Mouse (Mus musculus): Measurements from ENCODE around the gene Zfp64. TPM values are rescaled to one million over a fixed set of nuclear protein-coding genes. Genes with fewer than 3 reads are reported as not detected.

The Zfp64 gene
- polyA plus RNA-seq, 1 experiment from 2014 or later: 12.0 TPM

GRCm38 (mm10) chr2:168970131-168970530 lies 14.7 kb upstream of the Zfp64 start:
- 84% methylated on average over 20 of the region's 20 CpGs for WGBS (ENCODE audit: insufficient replicate concordance)
- Histone ChIP-seq H3K4me1 (replicated peaks) (no peaks in the 10 kb centered on the region), H3K4me3 (replicated peaks) (no peak overlapping the region), H3K27ac (no peak overlapping the region), H3K9me3 (replicated peaks) (no peaks in the 10 kb centered on the region), H3K4me2 (no peak overlapping the region), H3K27me3 (no peaks in the 10 kb centered on the region), H3K36me3 (no peaks in the 10 kb centered on the region), H3K9ac (no peak overlapping the region)
- ATAC-seq (ENCODE audit: low read depth) (no peak), DNase-seq (no peak)

GRCm38 (mm10) chr2:168968136-168968925 lies 12.9 kb upstream of the Zfp64 start:
- no peak for ATAC-seq (ENCODE audit: low read depth)
- WGBS (ENCODE audit: insufficient replicate concordance): 74% methylated on average over 12 of the region's 12 CpGs
- Histone ChIP-seq H3K36me3 (no peaks in the 10 kb centered on the region), H3K9me3 (replicated peaks) (no peaks in the 10 kb centered on the region), H3K9ac (no peak overlapping the region), H3K27ac (no peak overlapping the region), H3K4me2 (no peak overlapping the region), H3K27me3 (no peaks in the 10 kb centered on the region), H3K4me1 (replicated peaks) (no peaks in the 10 kb centered on the region), H3K4me3 (replicated peaks) (no peak overlapping the region)
- DNase-seq: no peak

DNA sequence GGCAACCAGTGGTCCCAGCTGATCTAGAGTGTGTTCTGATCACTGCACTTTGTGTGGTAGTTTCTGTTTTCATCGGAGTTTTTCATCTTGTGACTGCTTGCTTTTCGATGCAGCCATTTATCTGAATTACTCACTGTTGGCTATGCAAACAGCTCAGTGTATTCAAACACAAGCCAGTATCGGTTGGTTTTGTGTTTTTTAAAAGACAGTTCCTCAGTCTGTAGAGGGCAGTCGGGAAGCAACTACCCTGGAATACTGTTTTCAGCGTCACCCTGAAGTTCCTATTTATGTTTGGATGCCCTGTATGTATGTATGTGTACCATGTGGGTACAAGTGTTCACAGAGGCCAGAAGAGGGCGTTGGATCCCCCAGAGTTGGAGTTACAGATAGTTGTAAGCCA lies 11.1 kb upstream of the Zfp64 start:
- ATAC-seq (ENCODE audit: low read depth): no peak
- 63% methylated on average over 6 of the region's 6 CpGs for WGBS (ENCODE audit: insufficient replicate concordance)

DNA sequence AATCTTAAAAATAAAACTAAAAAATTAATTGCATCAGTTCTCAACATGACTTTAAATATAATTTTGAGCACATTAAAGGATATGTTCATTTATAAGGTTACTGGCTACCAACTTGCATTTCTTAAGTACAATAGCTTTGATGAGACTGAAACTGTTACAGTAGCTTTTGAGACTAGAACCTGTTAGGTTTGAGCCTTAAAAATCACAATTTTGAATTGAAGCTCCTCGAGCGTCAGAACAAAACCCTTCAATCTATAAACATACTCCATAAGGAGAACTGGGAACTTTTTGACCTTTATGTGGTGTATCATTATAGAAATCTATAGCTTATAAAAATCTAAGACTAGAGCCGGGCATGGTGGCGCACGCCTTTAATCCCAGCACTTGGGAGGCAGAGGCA lies 9.5 kb upstream of the Zfp64 start:
- WGBS (ENCODE audit: insufficient replicate concordance): 75% methylated on average over 5 of the region's 5 CpGs
- no peaks in the 10 kb centered on the region for H3K4me1 ChIP-seq (replicated peaks)
- no peaks in the 10 kb centered on the region for H3K9me3 ChIP-seq (replicated peaks)
- H3K27me3 ChIP-seq: no peaks in the 10 kb centered on the region
- no peak overlapping the region for H3K9ac ChIP-seq
- H3K4me2 ChIP-seq: no peak overlapping the region
- no peak for ATAC-seq (ENCODE audit: low read depth)
- DNase-seq: no peak
- no peaks in the 10 kb centered on the region for H3K36me3 ChIP-seq
- no peak overlapping the region for H3K4me3 ChIP-seq (replicated peaks)
- no peak overlapping the region for H3K27ac ChIP-seq

More for the DNA sequence above, 11.1 kb upstream of the Zfp64 start:
- H3K4me2 ChIP-seq: no peak overlapping the region
- no peak overlapping the region for H3K4me3 ChIP-seq (replicated peaks)
- H3K4me1 ChIP-seq (replicated peaks): no peaks in the 10 kb centered on the region
- DNase-seq: no peak
- no peak overlapping the region for H3K27ac ChIP-seq
- H3K9me3 ChIP-seq (replicated peaks): no peaks in the 10 kb centered on the region
- H3K36me3 ChIP-seq: no peaks in the 10 kb centered on the region
- H3K9ac ChIP-seq: no peak overlapping the region
- no peaks in the 10 kb centered on the region for H3K27me3 ChIP-seq

DNA sequence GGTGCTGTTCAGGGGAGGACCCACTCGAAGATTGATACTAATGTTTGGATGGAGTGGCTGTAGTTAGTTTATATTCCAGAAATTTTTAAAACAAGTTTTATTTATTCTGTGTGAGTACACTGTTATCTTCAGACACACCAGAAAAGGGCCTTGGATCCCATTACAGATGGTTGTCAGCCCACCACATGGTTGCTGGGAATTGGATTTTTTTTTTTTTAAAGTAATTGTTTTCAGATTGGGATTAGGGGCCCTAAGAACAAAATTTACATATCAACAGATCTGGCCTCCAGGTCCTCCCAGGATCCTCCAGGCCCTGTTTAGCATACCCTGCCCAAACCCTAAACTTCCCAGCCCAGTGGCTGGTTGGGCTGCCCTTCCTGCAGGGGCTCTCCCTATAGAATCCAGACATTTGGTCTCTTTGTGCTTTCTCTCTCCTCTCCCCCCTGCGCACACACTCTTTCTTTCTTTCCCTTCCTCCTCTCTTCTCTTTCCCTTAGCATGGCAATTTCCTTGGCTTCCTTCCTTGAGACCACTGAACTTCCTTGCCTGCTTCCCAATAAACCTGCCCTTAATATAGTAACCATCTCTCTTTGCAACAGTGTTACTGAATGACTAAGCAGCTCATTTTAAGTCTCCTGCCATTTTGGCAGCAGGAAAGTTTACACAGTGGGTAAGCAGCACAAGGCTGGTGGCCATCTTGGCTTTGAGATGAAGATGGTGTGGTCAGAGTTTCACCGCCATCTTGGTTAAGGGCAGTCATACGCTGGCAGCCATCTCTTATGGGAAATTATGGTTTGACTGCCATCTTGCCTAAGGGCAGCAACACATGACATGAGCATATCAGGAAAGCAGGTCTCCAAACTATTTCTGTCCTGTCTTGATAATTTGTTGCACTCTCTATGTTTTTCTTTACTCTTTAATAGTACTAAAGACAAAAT lies 6.6 kb upstream of the Zfp64 start:
- Histone ChIP-seq H3K9ac (no peak overlapping the region), H3K36me3 (no peaks in the 10 kb centered on the region), H3K27me3 (no peaks in the 10 kb centered on the region), H3K27ac (no peak overlapping the region), H3K4me1 (replicated peaks) (no peaks in the 10 kb centered on the region), H3K9me3 (replicated peaks) (no peaks in the 10 kb centered on the region), H3K4me3 (replicated peaks) (no peak overlapping the region), H3K4me2 (no peak overlapping the region)
- DNase-seq (no peak), ATAC-seq (ENCODE audit: low read depth) (no peak)
- WGBS (ENCODE audit: insufficient replicate concordance): 76% methylated on average over 4 of the region's 4 CpGs

DNA sequence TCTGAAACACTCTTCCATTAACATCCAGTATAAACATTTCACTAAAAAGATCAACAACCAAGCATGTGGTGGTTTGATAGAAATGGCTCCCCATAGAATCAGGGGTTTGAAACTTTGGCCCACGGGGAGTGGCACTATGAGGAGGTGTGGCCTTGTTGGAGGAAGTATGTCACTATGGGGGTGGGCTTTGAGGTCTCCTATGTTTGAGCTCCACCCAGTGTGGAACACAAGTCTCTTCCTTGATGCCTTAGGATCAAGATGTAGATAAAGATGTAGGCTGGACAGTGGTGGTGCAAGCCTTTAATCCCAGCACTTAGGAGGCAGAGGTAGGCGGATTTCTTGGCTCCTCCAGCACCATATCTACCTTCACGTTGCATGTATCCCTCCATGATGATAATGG lies 5.4 kb upstream of the Zfp64 start:
- H3K36me3 ChIP-seq: no peaks in the 10 kb centered on the region
- H3K9me3 ChIP-seq (replicated peaks): no peaks in the 10 kb centered on the region
- ATAC-seq (ENCODE audit: low read depth): no peak
- no peak overlapping the region for H3K27ac ChIP-seq
- no peak for DNase-seq
- H3K4me1 ChIP-seq (replicated peaks): peaks cover 3% of the 10 kb centered on the region
- no peak overlapping the region for H3K9ac ChIP-seq
- H3K27me3 ChIP-seq: no peaks in the 10 kb centered on the region
- H3K4me3 ChIP-seq (replicated peaks): no peak overlapping the region
- WGBS (ENCODE audit: insufficient replicate concordance): 72% methylated on average over 3 of the region's 3 CpGs
- no peak overlapping the region for H3K4me2 ChIP-seq

GRCm38 (mm10) chr2:168959339-168959885 lies 4.0 kb upstream of the Zfp64 start:
- no peak overlapping the region for H3K9ac ChIP-seq
- H3K4me3 ChIP-seq (replicated peaks): no peak overlapping the region
- WGBS (ENCODE audit: insufficient replicate concordance): 74% methylated on average over 14 of the region's 14 CpGs
- H3K9me3 ChIP-seq (replicated peaks): no peaks in the 10 kb centered on the region
- no peaks in the 10 kb centered on the region for H3K36me3 ChIP-seq
- H3K27ac ChIP-seq: no peak overlapping the region
- DNase-seq: no peak
- no peak overlapping the region for H3K4me2 ChIP-seq
- ATAC-seq (ENCODE audit: low read depth): no peak
- H3K27me3 ChIP-seq: no peaks in the 10 kb centered on the region
- H3K4me1 ChIP-seq (replicated peaks): peaks cover 11% of the 10 kb centered on the region

DNA sequence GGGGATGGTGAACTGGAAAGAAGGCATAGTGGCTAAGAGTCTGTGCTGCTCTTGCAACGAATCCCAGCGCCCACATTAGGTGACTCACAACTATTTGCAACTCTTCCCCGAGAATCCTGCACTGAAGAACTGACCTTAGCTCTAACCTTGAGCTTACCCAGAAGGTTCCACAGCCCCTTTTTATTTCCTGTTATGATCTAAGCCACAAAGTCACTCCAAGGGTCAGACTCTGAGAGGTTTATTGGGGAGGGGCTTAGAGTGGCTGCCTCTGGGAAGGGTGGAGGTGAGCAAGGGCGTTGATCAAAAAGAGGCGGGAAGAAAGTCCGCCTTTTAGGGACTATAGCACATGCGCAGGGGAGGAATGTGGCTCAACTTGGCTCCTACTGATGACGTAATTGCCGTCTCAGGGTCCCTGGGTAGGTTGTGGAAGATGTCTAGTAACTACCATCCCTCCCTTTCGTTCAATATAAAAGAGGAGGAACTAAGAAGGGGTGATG lies 511 bp upstream of the Zfp64 start:
- peak; percentile 58 for DNase-seq

GRCm38 (mm10) chr2:168954376-168954775 lies 1.0 kb downstream of the Zfp64 start:
- peaks cover 28% of the 10 kb centered on the region for H3K36me3 ChIP-seq
- peak overlapping the region; percentile 91 for H3K4me2 ChIP-seq
- 0 out of 2 replicates have a peak overlapping the region, but pooled peaks have one; percentile 73 for H3K27ac ChIP-seq
- no peaks in the 10 kb centered on the region for H3K27me3 ChIP-seq
- peak overlapping the region; percentile 88 for H3K9ac ChIP-seq
- 5% methylated on average over 8 of the region's 8 CpGs for WGBS (ENCODE audit: insufficient replicate concordance)
- ATAC-seq (ENCODE audit: low read depth): no peak
- H3K9me3 ChIP-seq (replicated peaks): no peaks in the 10 kb centered on the region
- peak overlapping the region; percentile 86 for H3K4me3 ChIP-seq (replicated peaks)
- DNase-seq: peak; percentile 5
- H3K4me1 ChIP-seq (replicated peaks): peaks cover 22% of the 10 kb centered on the region

More for the DNA sequence above, 511 bp upstream of the Zfp64 start:
- peak overlapping the region; percentile 73 for H3K27ac ChIP-seq
- peaks cover 22% of the 10 kb centered on the region for H3K4me1 ChIP-seq (replicated peaks)
- peak overlapping the region; percentile 86 for H3K4me3 ChIP-seq (replicated peaks)
- H3K9ac ChIP-seq: peak overlapping the region; percentile 88; the same call in 1 of the 2 replicates
- H3K9me3 ChIP-seq (replicated peaks): no peaks in the 10 kb centered on the region
- H3K27me3 ChIP-seq: no peaks in the 10 kb centered on the region
- H3K36me3 ChIP-seq: peaks cover 14% of the 10 kb centered on the region
- peak; percentile 35 for ATAC-seq (ENCODE audit: low read depth)
- peak overlapping the region; percentile 91 for H3K4me2 ChIP-seq
- 35% methylated on average over 10 of the region's 10 CpGs for WGBS (ENCODE audit: insufficient replicate concordance)

DNA sequence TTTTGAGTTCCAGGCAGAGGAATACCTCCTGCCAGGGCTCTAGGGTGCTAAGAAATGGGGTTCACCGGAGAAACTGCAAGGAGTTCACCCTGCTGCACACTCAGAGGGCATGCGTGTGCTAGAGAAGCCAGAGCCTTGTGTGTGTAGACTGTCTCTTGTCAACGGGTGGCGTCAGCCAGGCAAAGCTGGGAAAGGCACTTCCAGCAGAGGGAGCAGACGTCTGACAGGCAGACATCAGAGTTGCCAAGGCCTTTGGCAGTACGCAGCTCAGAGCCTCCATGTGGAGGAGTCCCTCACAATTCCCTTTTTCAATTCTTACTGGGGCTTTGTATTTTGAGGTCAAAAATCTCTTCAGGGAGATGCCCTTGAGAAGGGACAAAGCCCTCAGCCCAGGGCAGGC lies 6.9 kb downstream of the Zfp64 start:
- Histone ChIP-seq H3K4me1 (replicated peaks) (peaks cover 2% of the 10 kb centered on the region), H3K27ac (no peak overlapping the region), H3K9ac (no peak overlapping the region), H3K36me3 (peaks cover 78% of the 10 kb centered on the region), H3K9me3 (replicated peaks) (no peaks in the 10 kb centered on the region), H3K4me3 (replicated peaks) (no peak overlapping the region), H3K27me3 (no peaks in the 10 kb centered on the region), H3K4me2 (no peak overlapping the region)
- 80% methylated on average over 6 of the region's 6 CpGs for WGBS (ENCODE audit: insufficient replicate concordance)
- no peak for DNase-seq
- ATAC-seq (ENCODE audit: low read depth): no peak

DNA sequence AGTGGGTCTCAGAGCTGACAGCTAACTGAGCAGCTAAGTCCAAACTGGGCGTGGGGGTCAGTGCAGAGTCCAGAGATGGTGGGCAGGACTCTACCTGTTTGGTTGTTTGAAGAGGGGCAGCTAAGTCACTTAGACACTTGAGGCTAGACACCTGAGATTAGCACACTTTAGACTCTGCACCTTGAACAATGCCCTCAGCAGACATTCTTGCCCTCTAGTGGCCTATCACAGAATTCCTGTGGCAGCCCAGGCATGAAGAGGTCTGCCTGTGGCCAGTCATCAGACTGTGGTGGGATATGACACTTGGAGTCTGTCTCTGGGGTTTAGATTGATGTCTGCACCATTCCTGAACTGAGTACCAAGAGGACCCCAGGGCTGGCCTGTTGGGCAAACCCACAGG lies 7.7 kb downstream of the Zfp64 start:
- Histone ChIP-seq H3K36me3 (peaks cover 79% of the 10 kb centered on the region), H3K27me3 (no peaks in the 10 kb centered on the region), H3K9ac (no peak overlapping the region), H3K9me3 (replicated peaks) (no peaks in the 10 kb centered on the region), H3K4me1 (replicated peaks) (no peaks in the 10 kb centered on the region), H3K4me3 (replicated peaks) (no peak overlapping the region), H3K4me2 (no peak overlapping the region), H3K27ac (no peak overlapping the region)
- 74% methylated on average over 1 of the region's 1 CpGs for WGBS (ENCODE audit: insufficient replicate concordance)
- DNase-seq: no peak
- ATAC-seq (ENCODE audit: low read depth): no peak
